Mouse (Mus musculus): Measurements from ENCODE around the gene Spg11.

The Spg11 gene

GRCm38 (mm10) chr2:122117961-122118958 is at the start of gene Spg11:
Gene Spg11, minus strand, starts transcription at chr2:122118386.
- peak; percentile 99 for DNase-seq

- DNase-seq: no peak
Observed at GRCm38 (mm10) chr2:122164293-122164692, 46.1 kb upstream of the Spg11 start.

GRCm38 (mm10) chr2:122163430-122164195 is 45.4 kb upstream of the Spg11 start:
- no peak for DNase-seq

- no peak for DNase-seq
Observed at GRCm38 (mm10) chr2:122162529-122162928, 44.3 kb upstream of the Spg11 start.

- no peak for DNase-seq
Observed at GRCm38 (mm10) chr2:122161542-122161941, 43.4 kb upstream of the Spg11 start.

- peak; percentile 93 for DNase-seq
Observed at GRCm38 (mm10) chr2:122160680-122161079, 42.5 kb upstream of the Spg11 start, which contains the start of gene Trim69. Gene Trim69, plus strand, starts transcription at chr2:122160700.

- DNase-seq: no peak
Observed at GRCm38 (mm10) chr2:122159667-122160066, 41.5 kb upstream of the Spg11 start.

- DNase-seq: no peak
Observed at GRCm38 (mm10) chr2:122158362-122158802, 40.2 kb upstream of the Spg11 start.

GRCm38 (mm10) chr2:122157561-122157960 is 39.4 kb upstream of the Spg11 start:
- no peak for DNase-seq

GRCm38 (mm10) chr2:122156051-122156700 is 38.0 kb upstream of the Spg11 start:
- DNase-seq: no peak

- no peak for DNase-seq
Observed at GRCm38 (mm10) chr2:122155292-122155691, 37.1 kb upstream of the Spg11 start.

- DNase-seq: no peak
Observed at GRCm38 (mm10) chr2:122154479-122154878, 36.3 kb upstream of the Spg11 start.

GRCm38 (mm10) chr2:122153681-122154365 is 35.6 kb upstream of the Spg11 start:
- DNase-seq: no peak

GRCm38 (mm10) chr2:122152850-122153249 is 34.7 kb upstream of the Spg11 start:
- no peak for DNase-seq

GRCm38 (mm10) chr2:122151221-122151620 is 33.0 kb upstream of the Spg11 start:
- no peak for DNase-seq

- no peak for DNase-seq
Observed at GRCm38 (mm10) chr2:122149716-122150115, 31.5 kb upstream of the Spg11 start.

GRCm38 (mm10) chr2:122149316-122149715 is 31.1 kb upstream of the Spg11 start:
- DNase-seq: no peak

- peak; percentile 89 for DNase-seq
Observed at GRCm38 (mm10) chr2:122148242-122148917, 30.2 kb upstream of the Spg11 start.

- peak; percentile 96 for DNase-seq
Observed at GRCm38 (mm10) chr2:122147508-122148241, 29.5 kb upstream of the Spg11 start, which contains the start of gene B2m. Gene B2m, plus strand, starts transcription at chr2:122147686.

- DNase-seq: peak; percentile 30
Observed at GRCm38 (mm10) chr2:122146687-122147086, 28.5 kb upstream of the Spg11 start.

- DNase-seq: no peak
Observed at GRCm38 (mm10) chr2:122145756-122146155, 27.6 kb upstream of the Spg11 start.
